Mouse (Mus musculus) spleen, postnatal 4 days (tissue): ENCODE measurements around the gene Scn3b.

ENCODE experiments used
- DNase-seq, 2 experiments: peaks; one replicate each; pipeline ENCODE4 v3.0.0; 2022; ENCODE audit warnings: low spot score in 2 of 2

Gene Scn3b

DNA sequence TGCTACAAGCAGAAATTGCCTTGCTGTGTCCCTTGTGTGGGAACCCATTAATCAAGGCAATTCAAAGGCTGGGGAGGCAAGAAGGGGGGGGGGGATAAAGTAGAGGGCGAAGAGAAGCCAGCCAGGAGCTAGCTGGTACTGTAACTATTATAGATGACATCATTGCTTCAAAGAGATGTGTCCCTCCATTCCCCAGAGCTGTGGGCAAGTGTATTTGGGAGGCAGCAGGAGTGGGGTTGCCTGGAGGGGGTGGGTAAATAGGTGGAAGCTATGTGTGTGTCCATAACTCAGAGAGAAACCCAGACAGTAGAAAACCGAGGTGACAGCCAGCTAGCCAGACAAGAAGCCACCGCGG, 292 bp upstream of the Scn3b start:
- no peak for DNase-seq

DNA sequence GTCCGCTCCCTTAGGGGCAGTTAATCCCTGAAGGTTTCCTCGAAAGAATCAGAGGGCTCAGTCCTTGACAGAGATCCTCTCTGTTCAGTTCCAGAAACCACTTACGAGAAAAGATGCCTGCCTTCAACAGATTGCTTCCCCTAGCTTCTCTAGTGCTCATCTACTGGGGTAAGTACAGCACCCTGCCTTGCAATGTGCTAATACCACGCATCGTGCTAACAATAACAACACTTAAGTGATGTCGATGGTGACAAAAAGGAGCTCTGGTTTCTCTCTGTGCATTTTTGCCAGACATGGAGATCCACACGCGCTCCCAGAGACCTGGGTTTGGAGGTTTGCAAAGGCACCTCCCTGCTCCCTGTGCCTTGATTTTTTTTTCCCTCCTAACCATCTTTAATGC, 863 bp downstream of the Scn3b start:
- no peak for DNase-seq

DNA sequence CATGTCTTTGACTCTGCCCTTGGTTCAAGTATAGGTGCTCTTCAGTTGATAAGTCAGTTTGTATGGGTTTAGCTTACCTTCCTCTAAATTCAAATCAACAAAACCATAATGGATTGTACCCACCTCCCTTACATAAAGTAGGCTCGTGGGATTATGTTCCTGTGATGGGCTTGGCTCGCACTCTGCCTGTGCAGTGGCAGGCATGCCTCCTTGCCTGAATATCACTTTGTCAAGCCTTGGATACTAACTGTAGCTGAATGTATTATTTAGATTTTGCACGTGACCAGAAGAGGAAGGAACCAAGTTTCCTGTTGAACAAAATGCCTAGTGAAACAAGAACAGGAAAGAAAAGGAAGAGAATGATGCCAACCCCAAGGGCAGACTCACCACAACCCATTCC, 2.1 kb downstream of the Scn3b start:
- DNase-seq, result no peak

DNA sequence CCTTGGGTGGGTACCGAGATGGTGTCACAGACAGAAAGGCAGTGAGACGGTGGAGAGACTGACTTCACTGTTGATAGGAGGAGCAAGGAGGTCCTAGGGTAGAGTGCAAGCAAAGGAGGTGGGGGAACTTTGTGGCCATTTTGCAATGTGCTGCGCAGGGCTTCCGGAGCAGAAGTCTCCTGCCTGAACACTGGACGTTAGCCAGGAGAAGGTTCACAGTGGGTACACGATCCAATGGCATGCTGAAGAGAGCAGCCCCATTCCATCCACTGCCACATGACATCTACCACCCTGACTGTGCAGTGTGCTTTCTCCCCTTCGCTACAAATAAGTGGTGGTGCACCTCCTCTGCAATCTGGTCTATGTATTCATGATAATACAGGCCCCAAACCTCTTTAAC, 3.8 kb downstream of the Scn3b start:
- DNase-seq, result no peak

DNA sequence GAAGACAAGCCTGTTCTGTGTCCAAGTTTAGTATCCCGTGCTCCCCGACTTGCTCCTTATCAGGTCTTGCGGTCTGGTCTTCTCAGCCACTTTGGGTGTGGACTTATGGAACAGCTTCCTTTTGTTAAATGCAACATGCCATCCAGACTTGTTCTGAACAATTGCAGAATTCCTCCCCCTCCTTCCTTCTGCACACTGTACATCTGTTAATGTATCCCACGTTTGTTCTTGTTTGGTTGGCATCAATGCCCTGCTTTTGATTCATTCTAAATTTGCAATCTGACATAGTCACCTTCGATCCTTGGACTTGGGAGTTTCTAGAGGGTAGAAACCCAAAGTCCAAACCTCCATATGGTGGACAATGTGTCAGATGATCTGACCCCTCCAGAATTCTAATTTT, 6.9 kb downstream of the Scn3b start:
- DNase-seq, result no peak

GRCm38 (mm10) chr9:40277671-40278070, 8.7 kb downstream of the Scn3b start:
- no peak for DNase-seq

DNA sequence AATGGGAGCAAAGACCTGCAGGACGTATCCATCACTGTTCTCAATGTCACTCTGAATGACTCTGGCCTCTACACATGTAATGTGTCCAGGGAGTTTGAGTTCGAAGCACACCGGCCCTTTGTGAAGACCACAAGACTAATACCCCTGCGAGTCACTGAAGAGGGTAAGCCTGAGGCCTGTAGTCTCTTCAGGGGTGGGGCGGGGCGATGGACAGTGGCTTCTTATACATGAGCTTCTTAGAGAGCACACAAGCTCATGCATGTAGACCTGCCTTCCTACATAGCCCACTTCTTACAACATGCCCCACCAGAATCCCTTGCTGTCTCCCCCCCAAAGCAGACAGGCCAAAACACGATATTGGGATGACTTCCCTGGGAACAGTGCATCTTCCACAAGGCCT, 10.4 kb downstream of the Scn3b start:
- no peak for DNase-seq

DNA sequence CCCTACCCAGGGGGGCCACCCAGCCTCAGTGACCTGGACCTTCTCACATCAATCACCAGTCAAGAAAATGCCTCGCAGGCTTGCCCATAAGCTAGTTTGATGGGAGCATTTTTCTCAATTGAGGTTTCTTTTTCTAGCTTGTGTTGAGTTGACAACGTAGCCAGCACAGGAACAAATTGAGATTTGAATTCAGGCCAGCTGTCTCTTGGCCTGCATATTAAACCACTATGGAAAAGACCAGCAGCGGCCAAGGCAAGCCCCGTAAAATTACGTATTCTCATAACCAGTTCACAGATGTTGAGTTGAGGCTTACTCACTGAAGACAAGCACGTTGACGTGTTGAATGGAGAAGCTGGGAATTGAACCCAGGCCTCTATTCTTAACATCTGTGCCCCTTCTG, 14.0 kb downstream of the Scn3b start:
- no peak for DNase-seq

- no peak for DNase-seq
Measured at GRCm38 (mm10) chr9:40292475-40292874, 23.5 kb downstream of the Scn3b start.

DNA sequence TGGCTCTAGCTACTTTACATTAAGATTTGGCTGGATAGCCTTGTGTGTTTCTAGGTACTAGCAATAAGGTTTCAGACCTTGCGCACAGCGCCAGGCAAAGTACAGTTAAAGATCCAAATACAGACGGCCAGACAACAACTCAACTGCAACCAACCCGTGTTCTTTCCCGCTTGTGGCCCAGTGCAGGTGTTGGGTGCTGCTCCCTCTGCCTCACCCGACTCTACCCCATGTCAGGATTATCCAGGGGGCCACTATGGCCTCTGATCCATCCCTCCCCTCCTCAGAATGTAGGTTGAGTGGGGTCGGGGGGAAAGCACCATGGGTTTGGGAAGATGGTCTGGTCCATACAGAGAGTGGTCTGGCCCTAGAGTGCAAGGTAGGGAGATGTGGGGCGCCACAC, 24.3 kb downstream of the Scn3b start:
- DNase-seq, result no peak

GRCm38 (mm10) chr9:40293740-40294139, 24.7 kb downstream of the Scn3b start:
- no peak for DNase-seq

- no peak for DNase-seq
Measured at GRCm38 (mm10) chr9:40294210-40294609, 25.2 kb downstream of the Scn3b start.

GRCm38 (mm10) chr9:40294866-40295265, 25.8 kb downstream of the Scn3b start:
- DNase-seq, result no peak

DNA sequence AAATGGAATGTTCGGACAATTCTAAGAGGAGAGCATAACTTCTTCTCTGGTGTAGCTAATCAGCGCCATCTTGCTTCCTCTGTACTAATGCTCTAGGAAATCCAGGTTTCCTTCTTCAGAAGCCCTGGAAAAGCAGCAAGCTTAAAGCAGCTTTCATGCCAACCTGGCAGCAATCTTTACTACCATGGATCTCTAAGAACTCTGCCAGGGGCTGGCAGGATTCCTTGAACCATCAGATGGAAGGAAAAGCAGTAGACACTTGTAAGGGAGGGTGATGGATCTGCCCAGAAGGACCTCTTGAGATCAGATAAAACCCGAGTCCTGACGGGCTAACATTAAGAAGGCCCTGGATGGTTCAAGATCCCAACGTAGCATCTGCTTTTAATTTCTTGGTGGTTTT, 27.2 kb downstream of the Scn3b start:
- no peak for DNase-seq

GRCm38 (mm10) chr9:40297969-40298368, 29.0 kb downstream of the Scn3b start:
- no peak for DNase-seq

DNA sequence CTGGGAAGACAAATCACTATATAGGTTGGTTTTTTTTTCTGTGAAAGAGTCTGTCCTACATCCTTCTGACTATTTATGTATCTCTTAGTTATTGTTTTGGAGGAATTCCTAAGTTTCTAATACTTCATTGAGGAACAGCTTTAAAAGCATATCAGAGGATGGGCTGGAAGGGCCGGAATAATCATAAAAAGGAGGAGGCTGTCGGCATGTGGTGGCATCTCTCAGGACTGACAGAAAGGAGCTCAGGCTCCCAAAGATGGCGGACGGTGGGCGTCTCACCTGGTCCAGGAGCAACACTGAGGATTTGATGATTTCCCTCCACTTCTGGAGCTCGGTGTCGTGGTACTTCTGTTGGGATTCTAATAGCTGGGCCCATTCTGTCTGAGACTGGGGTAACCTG, 30.3 kb downstream of the Scn3b start:
- DNase-seq, result no peak

DNA sequence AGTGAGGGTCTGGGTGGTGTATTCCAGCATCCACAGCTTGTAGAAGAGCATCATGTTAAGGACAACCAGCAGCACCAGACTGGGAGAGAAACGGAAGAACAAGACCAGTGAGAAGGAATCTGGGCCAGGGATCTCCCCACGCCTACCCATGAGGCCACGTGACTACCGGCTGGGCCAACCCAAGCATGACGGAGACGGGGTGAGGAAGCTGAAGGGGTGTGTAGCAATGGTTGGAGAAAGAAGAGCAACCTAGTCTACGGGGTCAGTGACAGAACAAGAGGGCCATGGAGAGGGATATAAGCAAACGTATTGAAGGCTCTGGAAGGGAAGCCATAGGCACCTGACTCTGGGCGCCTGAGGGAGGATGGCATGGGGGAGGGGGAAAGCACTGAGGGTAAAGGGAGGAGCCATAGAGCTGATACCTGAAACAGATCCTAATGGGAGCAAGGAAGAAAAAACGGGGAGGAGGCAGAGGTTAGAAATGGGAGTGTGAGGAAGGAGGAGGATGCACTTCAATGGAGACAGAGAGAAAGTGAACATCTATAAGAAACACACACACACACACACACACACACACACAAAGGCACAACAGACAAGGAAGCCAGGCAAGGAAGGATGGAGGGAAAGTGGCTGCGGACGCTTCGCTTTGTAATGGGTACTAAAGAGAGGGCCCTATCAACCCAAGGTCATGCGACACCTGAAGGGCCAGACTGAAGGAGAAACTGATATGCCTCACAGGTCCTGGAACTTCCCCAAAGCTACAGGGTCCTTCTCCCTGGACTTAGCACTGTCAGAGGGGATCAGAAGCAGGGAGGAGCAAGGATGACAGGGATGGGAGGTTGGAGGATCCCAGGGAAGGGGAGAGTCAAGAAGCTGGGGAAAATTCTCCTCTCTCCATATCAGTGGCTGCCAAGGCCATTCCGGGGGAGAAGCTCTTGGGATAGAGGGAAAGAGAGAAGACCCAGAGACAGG, 31.3 kb downstream of the Scn3b start:
- DNase-seq, result no peak

GRCm38 (mm10) chr9:40301475-40301874, 32.5 kb downstream of the Scn3b start:
- DNase-seq, result no peak

DNA sequence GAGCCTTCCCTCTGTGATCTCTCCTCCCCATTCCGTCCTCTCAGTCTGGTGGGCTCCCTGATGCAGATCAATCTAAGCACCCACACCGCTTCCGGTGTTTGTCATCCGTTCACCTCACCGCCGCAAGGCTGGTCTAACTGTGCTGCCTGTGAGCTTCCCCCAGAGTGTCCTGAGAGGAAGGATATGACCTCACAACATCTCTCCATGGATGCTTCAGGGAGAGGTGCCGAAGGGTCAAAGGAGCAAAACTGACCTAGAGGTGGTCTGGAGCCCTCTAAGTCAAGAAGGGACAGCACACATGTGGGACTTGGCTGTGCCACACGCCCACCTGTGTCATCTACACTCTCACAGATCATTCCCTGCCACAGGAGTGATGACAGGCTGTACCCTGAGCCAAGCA, 33.4 kb downstream of the Scn3b start:
- DNase-seq, result no peak

GRCm38 (mm10) chr9:40304243-40304642, 35.2 kb downstream of the Scn3b start:
- DNase-seq, result no peak

- DNase-seq, result no peak
Measured at GRCm38 (mm10) chr9:40307311-40307710, 38.3 kb downstream of the Scn3b start.

DNA sequence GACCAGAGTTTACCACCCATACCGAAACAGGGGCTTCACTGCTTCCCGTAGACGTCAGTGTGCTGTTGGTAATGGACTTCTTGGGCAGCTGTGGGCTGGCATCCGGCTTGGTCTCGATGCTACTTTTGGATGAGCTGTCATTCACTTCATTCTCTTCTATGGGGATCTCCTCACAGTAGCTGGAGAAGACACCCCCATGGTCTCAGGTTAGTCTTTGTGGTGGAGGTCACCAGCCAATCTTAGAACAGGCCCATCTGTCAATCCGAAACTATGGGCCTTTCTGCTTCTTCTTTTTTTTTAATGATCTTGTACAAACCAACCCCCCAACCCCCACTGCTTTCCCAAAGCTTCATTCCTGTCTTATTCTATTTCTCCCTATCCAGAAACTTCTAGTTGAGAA, 40.9 kb downstream of the Scn3b start:
- DNase-seq, result no peak

DNA sequence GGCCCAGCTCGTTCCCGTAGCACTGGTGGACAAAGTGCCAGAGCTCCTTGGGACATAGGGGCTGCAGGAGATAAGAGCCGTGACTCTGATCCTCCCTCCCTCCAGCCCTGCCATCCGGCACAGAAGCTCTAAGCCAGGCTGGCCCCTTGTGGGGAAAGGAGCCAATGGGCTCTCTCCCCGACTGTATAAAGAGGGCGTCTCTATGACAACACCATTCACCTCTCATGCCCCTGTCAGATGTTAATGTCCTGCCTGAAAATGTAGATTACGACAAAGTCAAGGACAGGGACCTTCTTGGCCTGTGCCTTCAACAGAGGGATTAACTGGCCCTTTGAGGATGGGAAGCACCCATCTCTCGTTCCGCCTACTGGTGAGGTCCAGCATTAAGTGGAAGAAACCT, 42.8 kb downstream of the Scn3b start:
- DNase-seq, result no peak
